Mouse (Mus musculus): ENCODE measurements at regions not wholly inside any gene's neighbourhood (a gene's known extent, or its start where the extent isn't known, plus 50 kb on each side); places are given as distances from the start of the nearest gene placed in this dataset.
"Not testable (repeated sequence)": the region's sequence is repeated elsewhere in the genome, so short reads cannot be mapped to it uniquely, and the experiment has no call there.

GRCm38 (mm10) chr13:16487292-16487691, 475.6 kb downstream of the Inhba start:
- no peak for DNase-seq (ENCODE audit: low spot score in 2 of 2)

GRCm38 (mm10) chr13:16490680-16491079, 479.0 kb downstream of the Inhba start:
- not testable (repeated sequence) for DNase-seq (ENCODE audit: low spot score in 2 of 2)

- no peak for DNase-seq (ENCODE audit: low spot score in 2 of 2)
Measured at GRCm38 (mm10) chr13:16498052-16498451, 486.4 kb downstream of the Inhba start.

GRCm38 (mm10) chr13:16512876-16513275, 501.2 kb downstream of the Inhba start:
- no peak for DNase-seq (ENCODE audit: low spot score in 2 of 2)

- DNase-seq (ENCODE audit: low spot score in 2 of 2): no peak
Measured at GRCm38 (mm10) chr13:16515195-16515594, 503.5 kb downstream of the Inhba start.

GRCm38 (mm10) chr13:16529036-16529435, 517.4 kb downstream of the Inhba start:
- DNase-seq (ENCODE audit: low spot score in 2 of 2): peak; percentile 17 to 27

- DNase-seq (ENCODE audit: low spot score in 2 of 2): peak; percentile 3 to 51
Measured at GRCm38 (mm10) chr13:16543771-16544170, 532.1 kb downstream of the Inhba start.

GRCm38 (mm10) chr13:16550060-16550459, 538.4 kb downstream of the Inhba start:
- DNase-seq (ENCODE audit: low spot score in 2 of 2): no peak

GRCm38 (mm10) chr13:16564988-16565387, 553.3 kb downstream of the Inhba start:
- no peak for DNase-seq (ENCODE audit: low spot score in 2 of 2)

GRCm38 (mm10) chr13:16574069-16574468, 562.4 kb downstream of the Inhba start:
- peak; percentile 6 to 51 for DNase-seq (ENCODE audit: low spot score in 2 of 2)

GRCm38 (mm10) chr13:16586286-16586685, 574.6 kb downstream of the Inhba start:
- no peak for DNase-seq (ENCODE audit: low spot score in 2 of 2)

GRCm38 (mm10) chr13:16619755-16620154, 608.1 kb downstream of the Inhba start:
- DNase-seq (ENCODE audit: low spot score in 2 of 2): no peak

- DNase-seq (ENCODE audit: low spot score in 2 of 2): no peak
Measured at GRCm38 (mm10) chr13:16626584-16626983, 614.9 kb downstream of the Inhba start.

GRCm38 (mm10) chr13:16633445-16634092, 621.9 kb downstream of the Inhba start:
- no peak for DNase-seq (ENCODE audit: low spot score in 2 of 2)

- no peak for DNase-seq (ENCODE audit: low spot score in 2 of 2)
Measured at GRCm38 (mm10) chr13:16636251-16636650, 624.6 kb downstream of the Inhba start.

GRCm38 (mm10) chr13:16641611-16642449, 630.2 kb downstream of the Inhba start:
- no peak for DNase-seq (ENCODE audit: low spot score in 2 of 2)

- DNase-seq (ENCODE audit: low spot score in 2 of 2): peak in 1 of 2 experiments; percentile 16
Measured at GRCm38 (mm10) chr13:16642450-16642994, 630.9 kb downstream of the Inhba start.

GRCm38 (mm10) chr13:16645311-16645710, 633.7 kb downstream of the Inhba start:
- peak in 1 of 2 experiments; percentile 32 for DNase-seq (ENCODE audit: low spot score in 2 of 2)

GRCm38 (mm10) chr13:16646056-16646455, 634.4 kb downstream of the Inhba start:
- peak in 1 of 2 experiments; percentile 42 for DNase-seq (ENCODE audit: low spot score in 2 of 2)

- DNase-seq (ENCODE audit: low spot score in 2 of 2): no peak
Measured at GRCm38 (mm10) chr13:16646649-16647048, 635.0 kb downstream of the Inhba start.

GRCm38 (mm10) chr13:16656110-16656509, 644.5 kb downstream of the Inhba start:
- peak in 1 of 2 experiments; percentile 49 for DNase-seq (ENCODE audit: low spot score in 2 of 2)

- DNase-seq (ENCODE audit: low spot score in 2 of 2): peak in 1 of 2 experiments; percentile 54
Measured at GRCm38 (mm10) chr13:16659894-16660293, 648.2 kb downstream of the Inhba start.

GRCm38 (mm10) chr13:16668652-16669051, 657.0 kb downstream of the Inhba start:
- no peak for DNase-seq (ENCODE audit: low spot score in 2 of 2)
